Mouse (Mus musculus): ENCODE measurements around the gene Fam78a. TPM values are rescaled to one million over a fixed set of nuclear protein-coding genes. Genes with fewer than 3 reads are reported as not detected.

Fam78a gene
- polyA plus RNA-seq, 1 experiment from 2014 or later, result 0.46 TPM

- no peaks in the 10 kb centered on the region for H3K36me3 ChIP-seq (ENCODE audit: control insufficient read depth, insufficient read depth, low read length)
- no peaks in the 10 kb centered on the region for H3K4me1 ChIP-seq (replicated peaks; ENCODE audit: control insufficient read depth, insufficient read depth)
- no peak overlapping the region for H3K4me2 ChIP-seq (replicated peaks; ENCODE audit: low read depth)
- H3K27me3 ChIP-seq (ENCODE audit: control insufficient read depth, insufficient read depth, low read length), result no peaks in the 10 kb centered on the region
- no peak for TF ChIP-seq CTCF (IDR thresholded peaks at IDR 0.05; ENCODE audit: low read depth)
- TF ChIP-seq EP300 (optimal IDR thresholded peaks at IDR 0.05), result no peak
- no peak overlapping the region for H3K9ac ChIP-seq (ENCODE audit: low read length)
- DNase-seq (ENCODE audit: low spot score), result no peak
- ATAC-seq (ENCODE audit: low FRiP score, low TSS enrichment), result no peak
- H3K9me3 ChIP-seq (ENCODE audit: control insufficient read depth, low read length), result no peaks in the 10 kb centered on the region
- H3K4me3 ChIP-seq (ENCODE audit: low read depth, low read length), result no peak overlapping the region
- no peak overlapping the region for H3K27ac ChIP-seq (replicated peaks)
- WGBS, result 80% methylated on average over 15 of the region's 15 CpGs
Observed at GRCm38 (mm10) chr2:32062626-32063410, 21.8 kb downstream of the Fam78a start.

- no peak for ATAC-seq (ENCODE audit: low FRiP score, low TSS enrichment)
Observed at GRCm38 (mm10) chr2:32061722-32062505, 22.7 kb downstream of the Fam78a start.

GRCm38 (mm10) chr2:32061189-32061588 is 23.5 kb downstream of the Fam78a start:
- no peaks in the 10 kb centered on the region for H3K9me3 ChIP-seq (ENCODE audit: control insufficient read depth, low read length)
- DNase-seq (ENCODE audit: low spot score) (no peak), ATAC-seq (ENCODE audit: low FRiP score, low TSS enrichment) (no peak)
- H3K4me1 ChIP-seq (replicated peaks; ENCODE audit: control insufficient read depth, insufficient read depth), result no peaks in the 10 kb centered on the region
- H3K9ac ChIP-seq (ENCODE audit: low read length), result no peak overlapping the region
- no peak overlapping the region for H3K27ac ChIP-seq (replicated peaks)
- H3K4me2 ChIP-seq (replicated peaks; ENCODE audit: low read depth), result no peak overlapping the region
- no peak overlapping the region for H3K4me3 ChIP-seq (ENCODE audit: low read depth, low read length)
- WGBS, result 56% methylated on average over 2 of the region's 2 CpGs
- TF ChIP-seq EP300 (optimal IDR thresholded peaks at IDR 0.05), result no peak
- no peak for TF ChIP-seq CTCF (IDR thresholded peaks at IDR 0.05; ENCODE audit: low read depth)
- H3K27me3 ChIP-seq (ENCODE audit: control insufficient read depth, insufficient read depth, low read length), result no peaks in the 10 kb centered on the region
- H3K36me3 ChIP-seq (ENCODE audit: control insufficient read depth, insufficient read depth, low read length), result no peaks in the 10 kb centered on the region

More at GRCm38 (mm10) chr2:32061722-32062505, 22.7 kb downstream of the Fam78a start:
- H3K4me2 ChIP-seq (replicated peaks; ENCODE audit: low read depth), result no peak overlapping the region
- H3K36me3 ChIP-seq (ENCODE audit: control insufficient read depth, insufficient read depth, low read length), result no peaks in the 10 kb centered on the region
- no peak overlapping the region for H3K4me3 ChIP-seq (ENCODE audit: low read depth, low read length)
- no peak overlapping the region for H3K9ac ChIP-seq (ENCODE audit: low read length)
- WGBS, result 58% methylated on average over 12 of the region's 12 CpGs
- no peak for DNase-seq (ENCODE audit: low spot score)
- no peaks in the 10 kb centered on the region for H3K9me3 ChIP-seq (ENCODE audit: control insufficient read depth, low read length)
- H3K27me3 ChIP-seq (ENCODE audit: control insufficient read depth, insufficient read depth, low read length), result no peaks in the 10 kb centered on the region
- H3K27ac ChIP-seq (replicated peaks), result no peak overlapping the region
- TF ChIP-seq EP300 (optimal IDR thresholded peaks at IDR 0.05) (no peak), CTCF (IDR thresholded peaks at IDR 0.05; ENCODE audit: low read depth) (no peak)
- H3K4me1 ChIP-seq (replicated peaks; ENCODE audit: control insufficient read depth, insufficient read depth), result no peaks in the 10 kb centered on the region

- Histone ChIP-seq H3K4me2 (replicated peaks; ENCODE audit: low read depth) (no peak overlapping the region), H3K36me3 (ENCODE audit: control insufficient read depth, insufficient read depth, low read length) (no peaks in the 10 kb centered on the region), H3K9ac (ENCODE audit: low read length) (no peak overlapping the region), H3K9me3 (ENCODE audit: control insufficient read depth, low read length) (no peaks in the 10 kb centered on the region), H3K27ac (replicated peaks) (no peak overlapping the region), H3K4me3 (ENCODE audit: low read depth, low read length) (no peak overlapping the region), H3K27me3 (ENCODE audit: control insufficient read depth, insufficient read depth, low read length) (no peaks in the 10 kb centered on the region), H3K4me1 (replicated peaks; ENCODE audit: control insufficient read depth, insufficient read depth) (no peaks in the 10 kb centered on the region)
- WGBS, result 61% methylated on average over 6 of the region's 6 CpGs
- no peak for TF ChIP-seq EP300 (optimal IDR thresholded peaks at IDR 0.05)
- TF ChIP-seq CTCF (IDR thresholded peaks at IDR 0.05; ENCODE audit: low read depth), result no peak
- DNase-seq (ENCODE audit: low spot score) (no peak), ATAC-seq (ENCODE audit: low FRiP score, low TSS enrichment) (no peak)
Observed at GRCm38 (mm10) chr2:32060228-32060805, 24.3 kb downstream of the Fam78a start.

- Histone ChIP-seq H3K27ac (replicated peaks) (no peak overlapping the region), H3K4me1 (replicated peaks; ENCODE audit: control insufficient read depth, insufficient read depth) (no peaks in the 10 kb centered on the region), H3K27me3 (ENCODE audit: control insufficient read depth, insufficient read depth, low read length) (no peaks in the 10 kb centered on the region), H3K4me3 (ENCODE audit: low read depth, low read length) (no peak overlapping the region), H3K36me3 (ENCODE audit: control insufficient read depth, insufficient read depth, low read length) (no peaks in the 10 kb centered on the region), H3K9ac (ENCODE audit: low read length) (no peak overlapping the region), H3K4me2 (replicated peaks; ENCODE audit: low read depth) (no peak overlapping the region), H3K9me3 (ENCODE audit: control insufficient read depth, low read length) (no peaks in the 10 kb centered on the region)
- DNase-seq (ENCODE audit: low spot score), result no peak
- ATAC-seq (ENCODE audit: low FRiP score, low TSS enrichment), result no peak
- WGBS, result 75% methylated on average over 6 of the region's 6 CpGs
- TF ChIP-seq EP300 (optimal IDR thresholded peaks at IDR 0.05) (no peak), CTCF (IDR thresholded peaks at IDR 0.05; ENCODE audit: low read depth) (no peak)
Observed at GRCm38 (mm10) chr2:32059613-32060012, 25.0 kb downstream of the Fam78a start.
